Mouse (Mus musculus) cerebellum, adult 2 months (tissue): ENCODE measurements around the gene Fnip1.

Experiments
- CTCF ChIP-seq: fragments of 200-500 bp; IDR thresholded peaks from 2 replicates; pipeline ENCODE4 v1.5.1; 2011; ENCODE audit warnings: low read depth, mild to moderate bottlenecking, control low read depth, low read length, moderate library complexity, borderline replicate concordance; ENCODE audit not compliant: insufficient read depth
- POLR2A ChIP-seq: fragments of 200-500 bp; IDR thresholded peaks from 2 replicates; pipeline ENCODE4 v1.6.1; 2011; ENCODE audit warnings: low read length, control low read depth, borderline replicate concordance; ENCODE audit not compliant: insufficient read depth

DNA sequence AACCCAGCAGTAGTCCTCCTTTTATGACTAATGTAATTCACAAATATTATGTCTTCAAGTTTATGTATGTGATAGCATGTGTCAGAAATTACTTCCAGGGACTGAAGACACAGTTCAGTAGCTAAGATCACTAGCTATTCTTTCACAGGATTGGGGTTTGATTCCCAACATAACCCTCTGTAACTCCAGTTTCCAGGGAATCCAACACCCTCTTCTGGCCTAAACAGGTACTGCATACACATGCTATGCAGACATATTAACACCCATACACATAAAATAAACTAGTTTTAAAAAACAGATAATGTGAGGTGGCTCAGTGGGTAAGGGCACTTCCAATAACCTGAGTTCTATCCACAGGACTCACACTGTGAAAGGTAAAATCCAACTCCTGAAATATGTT lies 27.4 kb upstream of the Fnip1 start:
- TF ChIP-seq POLR2A (no peak), CTCF (no peak)
